Mouse (Mus musculus) kidney, postnatal 0 days (tissue): ENCODE data around the gene Rbbp8nl. TPM values are rescaled to one million over a fixed set of nuclear protein-coding genes. Genes with fewer than 3 reads are reported as not detected.
A peak's percentile ranks its signal among the peaks of the same experiment; 100 is the strongest.

Experiments used
- ATAC-seq: fragments of 200-750 bp; cut with Nextera tagmentation; replicated peaks from 2 replicates; pipeline ENCODE4 v1.8.0; 2017; ENCODE audit warnings: low read depth, moderate number of reproducible peaks, moderate TSS enrichment, moderate library complexity; ENCODE audit not compliant: low FRiP score
- DNase-seq: peaks from one replicate; pipeline ENCODE4 v3.0.0-alpha.2; 2016; ENCODE audit warnings: low spot score
- H3K27ac ChIP-seq: fragments of 300-500 bp; sonication (generic); 2 replicates; pipeline ENCODE4 v1.5.1; 2014; ENCODE audit warnings: mild to moderate bottlenecking
- H3K27me3 ChIP-seq: fragments of 300-500 bp; sonication (generic); 2 replicates; pipeline ENCODE4 v1.6.1; 2014; ENCODE audit warnings: low read length, mixed read lengths; ENCODE audit not compliant: insufficient read depth
- H3K36me3 ChIP-seq: fragments of 300-500 bp; sonication (generic); 2 replicates; pipeline ENCODE4 v1.6.1; 2014; ENCODE audit warnings: low read length, mixed read lengths; ENCODE audit not compliant: insufficient read depth
- H3K4me1 ChIP-seq: fragments of 300-500 bp; sonication (generic); replicated peaks from 2 replicates; pipeline ENCODE4 v1.6.1; 2014; ENCODE audit warnings: antibody characterized with exemption, low read length, mixed read lengths; ENCODE audit not compliant: insufficient read depth
- H3K4me2 ChIP-seq: fragments of 300-500 bp; sonication (generic); 2 replicates; pipeline ENCODE4 v1.6.1; 2014; ENCODE audit warnings: mild to moderate bottlenecking, low read length, moderate library complexity, mixed read lengths
- H3K4me3 ChIP-seq: fragments of 300-500 bp; sonication (generic); replicated peaks from 2 replicates; pipeline ENCODE4 v1.5.1; 2014; ENCODE audit warnings: low read depth, low read length
- H3K9ac ChIP-seq: fragments of 300-500 bp; sonication (generic); 2 replicates; pipeline ENCODE4 v1.6.1; 2014; ENCODE audit warnings: low read depth, low read length
- H3K9me3 ChIP-seq: fragments of 300-500 bp; sonication (generic); replicated peaks from 2 replicates; pipeline ENCODE4 v1.6.1; 2016; ENCODE audit warnings: low read length, inconsistent platforms, mixed read lengths
- CTCF ChIP-seq: IDR thresholded peaks from 2 replicates; pipeline ENCODE4 v1.5.1; 2016; ENCODE audit warnings: antibody characterized with exemption, low read depth, mild to moderate bottlenecking, moderate library complexity
- WGBS: fragments of 180-500 bp; shearing (Covaris S2); extraction: QIAGEN DNeasy Blood & Tissue Kit; methylation state at CpG from one replicate; pipeline ENCODE4 v1.1.7; 2014; 5-methylcytosine and 5-hydroxymethylcytosine counted together
- polyA plus RNA-seq: library from polyadenylated mRNA; unstranded; fragments of >200 nt; fragmentation: Nextera tagmentation; extraction: Ambion mirVana; gene quantifications from 2 replicates; pipeline ENCODE4 v1.2.1, GENCODE M21; 2015

The Rbbp8nl gene
- polyA plus RNA-seq, 1 experiment from 2014 or later: 0.29 TPM

- Histone ChIP-seq H3K9me3 (no peaks in the 10 kb centered on the region), H3K36me3 (no peaks in the 10 kb centered on the region), H3K27ac (no peak overlapping the region), H3K4me3 (no peak overlapping the region), H3K4me1 (no peaks in the 10 kb centered on the region), H3K9ac (no peak overlapping the region), H3K4me2 (no peak overlapping the region), H3K27me3 (no peaks in the 10 kb centered on the region)
- DNase-seq (no peak), ATAC-seq (no peak)
- WGBS: 74% methylated on average over 5 of the region's 5 CpGs
- TF ChIP-seq CTCF: no peak
Observed at GRCm38 (mm10) chr2:180291566-180291965, 1.9 kb upstream of the Rbbp8nl start.

- no peak for ATAC-seq
- H3K27ac ChIP-seq: peak overlapping the region; percentile 27; the same call in 1 of the 2 replicates
- WGBS: 66% methylated on average over 6 of the region's 6 CpGs
- H3K4me2 ChIP-seq: no peak overlapping the region
- H3K4me1 ChIP-seq: no peaks in the 10 kb centered on the region
- no peak overlapping the region for H3K9ac ChIP-seq
- no peak for TF ChIP-seq CTCF
- no peaks in the 10 kb centered on the region for H3K27me3 ChIP-seq
- H3K4me3 ChIP-seq: no peak overlapping the region
- no peaks in the 10 kb centered on the region for H3K36me3 ChIP-seq
- DNase-seq: no peak
- H3K9me3 ChIP-seq: no peaks in the 10 kb centered on the region
Observed at GRCm38 (mm10) chr2:180290503-180290902, 824 bp upstream of the Rbbp8nl start.

GRCm38 (mm10) chr2:180288966-180289365 is 713 bp downstream of the Rbbp8nl start:
- TF ChIP-seq CTCF: no peak
- no peak for ATAC-seq
- no peak for DNase-seq
- H3K4me1 ChIP-seq: no peaks in the 10 kb centered on the region
- WGBS: 37% methylated on average over 11 of the region's 11 CpGs
- H3K9me3 ChIP-seq: no peaks in the 10 kb centered on the region
- no peaks in the 10 kb centered on the region for H3K36me3 ChIP-seq
- H3K27me3 ChIP-seq: no peaks in the 10 kb centered on the region
- H3K27ac ChIP-seq: peak overlapping the region; percentile 64; the same call in 1 of the 2 replicates
- no peak overlapping the region for H3K4me2 ChIP-seq
- H3K4me3 ChIP-seq: no peak overlapping the region
- H3K9ac ChIP-seq: no peak overlapping the region

- H3K27me3 ChIP-seq: no peaks in the 10 kb centered on the region
- no peak overlapping the region for H3K27ac ChIP-seq
- H3K9ac ChIP-seq: no peak overlapping the region
- DNase-seq: no peak
- TF ChIP-seq CTCF: no peak
- H3K4me1 ChIP-seq: no peaks in the 10 kb centered on the region
- H3K36me3 ChIP-seq: no peaks in the 10 kb centered on the region
- WGBS: 88% methylated on average over 8 of the region's 8 CpGs
- no peak for ATAC-seq
- no peak overlapping the region for H3K4me3 ChIP-seq
- no peak overlapping the region for H3K4me2 ChIP-seq
- H3K9me3 ChIP-seq: no peaks in the 10 kb centered on the region
Observed at GRCm38 (mm10) chr2:180279321-180279720, 10.4 kb downstream of the Rbbp8nl start.

GRCm38 (mm10) chr2:180277773-180278320 is 11.8 kb downstream of the Rbbp8nl start:
- H3K27me3 ChIP-seq: no peaks in the 10 kb centered on the region
- no peak overlapping the region for H3K4me2 ChIP-seq
- ATAC-seq (no peak), DNase-seq (no peak)
- H3K36me3 ChIP-seq: no peaks in the 10 kb centered on the region
- WGBS: 70% methylated on average over 8 of the region's 8 CpGs
- H3K9me3 ChIP-seq: no peaks in the 10 kb centered on the region
- H3K27ac ChIP-seq: no peak overlapping the region
- no peak overlapping the region for H3K9ac ChIP-seq
- TF ChIP-seq CTCF: no peak
- no peaks in the 10 kb centered on the region for H3K4me1 ChIP-seq
- H3K4me3 ChIP-seq: no peak overlapping the region

GRCm38 (mm10) chr2:180276851-180277259 is 12.8 kb downstream of the Rbbp8nl start:
- Histone ChIP-seq H3K9ac (no peak overlapping the region), H3K36me3 (no peaks in the 10 kb centered on the region), H3K9me3 (no peaks in the 10 kb centered on the region), H3K4me1 (peaks cover 8% of the 10 kb centered on the region; the same call in 1 of the 2 replicates), H3K4me2 (no peak overlapping the region), H3K4me3 (no peak overlapping the region), H3K27ac (no peak overlapping the region), H3K27me3 (no peaks in the 10 kb centered on the region)
- ATAC-seq: no peak
- no peak for DNase-seq
- no peak for TF ChIP-seq CTCF
- WGBS: 68% methylated on average over 8 of the region's 8 CpGs

- Histone ChIP-seq H3K4me1 (peaks cover 8% of the 10 kb centered on the region; the same call in 1 of the 2 replicates), H3K9ac (no peak overlapping the region), H3K36me3 (no peaks in the 10 kb centered on the region), H3K9me3 (no peaks in the 10 kb centered on the region), H3K27me3 (no peaks in the 10 kb centered on the region), H3K4me2 (peak overlapping the region; percentile 13; the same call in 1 of the 2 replicates), H3K4me3 (no peak overlapping the region), H3K27ac (no peak overlapping the region; the same call in 1 of the 2 replicates)
- no peak for TF ChIP-seq CTCF
- DNase-seq (no peak), ATAC-seq (no peak)
- 43% methylated on average over 4 of the region's 4 CpGs for WGBS
Observed at GRCm38 (mm10) chr2:180276385-180276784, 13.3 kb downstream of the Rbbp8nl start.
